Mouse (Mus musculus) spleen, postnatal 4 days (tissue): ENCODE data around the gene Hmgcll1.

Experiments
- DNase-seq, 2 experiments: peaks; one replicate each; pipeline ENCODE4 v3.0.0; 2022; ENCODE audit warnings: low spot score in 2 of 2

The Hmgcll1 gene

DNA sequence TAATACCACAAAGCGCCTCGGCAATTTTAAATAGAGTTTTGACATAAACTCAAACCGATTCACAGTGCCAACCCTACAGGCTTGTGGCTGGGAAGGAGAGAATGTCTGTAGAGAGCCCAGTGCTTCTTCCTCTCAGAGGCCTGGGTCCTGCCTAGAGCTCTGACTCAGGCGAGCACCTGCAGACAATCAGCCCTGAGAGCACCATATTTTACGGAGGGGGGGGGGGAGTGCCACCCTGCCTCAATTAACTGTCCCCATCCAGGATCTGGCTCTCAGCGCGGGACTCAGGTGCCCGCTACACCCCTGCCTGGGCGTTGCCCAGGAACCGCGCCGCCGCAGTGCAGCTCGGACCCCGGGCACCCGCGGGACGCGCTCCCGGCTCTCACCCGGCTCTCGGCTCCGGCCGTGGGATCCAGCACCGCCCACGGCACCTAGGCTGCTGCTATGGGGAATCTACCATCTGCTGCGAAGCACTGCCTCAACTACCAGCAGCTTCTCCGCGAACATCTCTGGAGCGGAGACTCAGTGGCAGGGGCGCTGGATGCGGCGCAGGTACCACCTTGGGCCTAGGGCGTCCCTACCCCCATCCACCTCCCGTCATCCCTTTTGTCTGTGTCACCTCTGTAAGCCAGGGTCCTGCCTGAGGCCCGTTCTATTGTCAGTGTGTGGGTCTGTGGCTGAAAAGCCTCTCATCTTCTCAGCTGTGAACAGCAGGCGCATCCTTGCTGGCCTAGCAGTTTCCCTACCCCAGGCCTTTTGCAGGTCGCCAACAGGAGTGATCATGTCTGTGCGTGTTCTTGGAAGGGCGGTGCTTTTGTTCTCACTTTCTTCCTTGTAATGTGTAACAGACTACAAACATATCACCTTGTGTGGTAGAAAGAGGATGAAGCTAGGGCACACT, at the start of gene Hmgcll1:
Gene Hmgcll1 (plus strand): TSS at position 225 of the 901 bp plus-strand sequence.
- DNase-seq = peak; percentile 13 to 63

DNA sequence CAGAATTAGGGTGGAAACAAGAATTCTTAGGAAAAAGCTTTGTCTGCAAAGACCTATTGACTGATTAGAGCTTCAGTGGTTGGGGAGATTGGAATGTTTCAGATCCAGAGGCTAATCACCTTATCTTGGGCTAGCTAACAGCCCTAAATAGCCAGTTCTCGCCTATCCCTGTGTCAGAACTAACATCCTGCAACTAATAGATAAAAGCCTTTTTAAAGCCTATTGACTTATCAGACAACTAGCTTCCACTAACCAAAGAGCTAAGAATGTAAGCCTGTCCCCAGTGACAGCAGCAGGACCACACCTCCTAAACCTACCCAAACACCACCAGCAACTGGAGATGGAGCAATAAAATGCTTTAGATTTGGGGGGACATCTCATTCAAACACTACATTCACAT, 34.6 kb upstream of the Hmgcll1 start:
- DNase-seq = no peak

GRCm38 (mm10) chr9:75981139-75981538, 33.5 kb upstream of the Hmgcll1 start:
- DNase-seq = no peak

- DNase-seq = no peak
These were observed 25.2 kb upstream of the Hmgcll1 start for GRCm38 (mm10) chr9:75989491-75989890.

- DNase-seq = no peak
These were observed 15.8 kb upstream of the Hmgcll1 start for GRCm38 (mm10) chr9:75998791-75999350.

DNA sequence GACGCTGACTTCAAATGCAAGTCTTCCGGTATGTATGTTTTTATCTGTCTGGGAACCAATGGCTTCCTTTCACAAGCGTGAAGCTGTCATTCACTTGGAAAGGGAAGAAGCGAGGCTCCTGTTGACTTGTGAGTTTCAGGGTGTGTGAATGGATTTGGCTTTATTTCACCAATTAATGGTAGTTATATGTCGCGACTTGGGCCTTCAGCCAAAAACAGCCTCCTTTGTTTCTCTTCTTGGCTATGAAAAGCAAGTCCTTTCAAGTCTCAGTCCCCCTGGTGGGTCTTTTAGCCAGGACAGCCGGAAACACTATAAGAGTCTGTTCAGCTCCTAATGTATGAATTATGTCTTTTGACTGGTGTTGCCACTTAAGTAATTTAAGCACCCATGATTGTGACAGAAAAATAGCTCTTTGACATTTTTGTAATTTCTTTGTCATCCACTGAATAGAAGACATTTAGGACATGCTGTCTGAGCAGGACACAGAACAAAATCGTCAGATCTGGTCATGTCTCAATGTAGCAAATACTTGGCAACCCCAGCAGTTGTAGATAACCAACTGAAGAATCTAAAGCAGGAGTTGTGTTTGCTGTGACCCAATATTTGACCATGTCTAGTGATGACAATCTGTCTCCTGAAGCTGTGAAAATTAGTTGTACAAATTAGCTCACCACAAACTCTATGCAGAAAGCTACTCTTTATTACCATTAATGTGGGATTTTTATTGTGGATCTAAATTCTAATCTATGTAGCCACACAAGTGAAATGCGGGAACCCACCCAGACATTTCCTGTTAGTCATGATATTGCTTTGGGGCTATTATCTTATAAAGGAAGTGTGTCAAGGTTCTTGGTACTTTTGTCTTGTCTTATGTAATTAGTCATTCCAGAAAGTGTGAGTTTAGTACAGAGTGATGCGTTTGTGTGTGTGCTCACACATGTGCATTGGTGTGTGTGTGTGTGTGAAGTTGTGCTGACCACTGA, 13.5 kb upstream of the Hmgcll1 start:
- no peak for DNase-seq

- DNase-seq = no peak
These were observed 11.6 kb upstream of the Hmgcll1 start for GRCm38 (mm10) chr9:76003066-76003465.

- no peak for DNase-seq
These were observed 11.0 kb upstream of the Hmgcll1 start for GRCm38 (mm10) chr9:76003637-76004036.

DNA sequence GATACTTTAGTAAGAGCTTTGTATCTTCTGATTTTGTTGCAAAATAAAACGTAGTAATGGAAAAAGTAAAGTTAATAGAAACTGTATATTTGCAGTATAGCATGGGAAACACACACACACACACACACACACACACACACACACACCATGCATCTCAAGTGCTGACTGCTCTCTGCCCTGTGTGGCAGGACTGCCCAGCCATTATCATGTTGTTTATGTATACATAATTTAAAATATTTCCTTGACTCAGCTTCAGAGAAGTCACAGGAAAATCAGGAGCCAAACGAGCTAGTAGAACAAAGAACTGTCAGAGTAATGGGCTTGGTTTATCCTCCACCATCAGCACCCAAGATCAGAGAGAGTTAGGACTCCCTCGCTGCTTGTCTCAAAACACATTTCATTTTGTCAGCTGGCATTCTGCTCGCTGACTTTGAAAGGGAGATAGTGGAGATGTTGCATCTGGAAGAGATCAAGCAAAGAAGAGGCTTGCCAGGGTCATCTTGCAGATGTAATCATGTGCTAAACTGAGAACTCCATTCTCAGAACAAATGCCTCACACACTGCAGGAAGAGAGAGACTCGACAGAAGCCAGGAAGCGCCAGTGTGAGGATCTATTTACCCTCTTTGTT, 7.2 kb upstream of the Hmgcll1 start:
- DNase-seq = no peak

DNA sequence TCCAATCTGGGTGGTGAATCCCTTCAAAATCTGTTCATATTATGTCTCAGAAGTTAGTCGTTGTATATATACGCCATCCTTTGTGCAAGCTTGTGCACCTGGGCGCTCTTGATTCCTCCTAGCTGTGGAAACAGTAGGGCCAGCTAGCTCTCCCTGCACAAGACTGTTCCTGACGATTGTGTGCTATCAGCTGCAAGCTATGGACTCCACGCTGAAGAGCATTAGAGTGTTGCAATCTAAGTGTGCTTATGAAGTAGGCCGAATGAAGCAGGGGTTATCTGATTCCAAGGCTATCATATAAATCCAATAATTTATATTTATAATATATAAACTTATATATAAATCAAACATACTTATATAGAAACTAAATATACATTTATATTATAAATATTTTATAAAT, 866 bp upstream of the Hmgcll1 start:
- DNase-seq = no peak

DNA sequence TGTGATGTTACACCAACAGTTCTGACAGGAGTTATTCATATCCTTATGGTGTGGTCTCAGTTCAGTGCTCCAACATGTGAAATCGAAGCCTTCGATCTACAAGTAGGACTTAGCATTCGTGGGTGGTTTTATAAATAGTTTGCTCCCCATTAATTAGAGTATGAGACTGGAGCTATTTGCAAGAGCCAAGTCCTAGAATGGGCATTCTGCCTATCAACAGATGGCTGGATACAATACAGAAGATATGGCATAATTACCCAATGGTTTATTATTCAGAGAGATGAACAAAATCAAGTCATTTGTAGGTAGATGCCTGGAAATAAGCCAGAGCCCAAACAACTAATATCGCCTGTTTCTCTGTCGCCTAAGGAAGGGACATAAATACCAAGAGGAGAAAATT, 1.3 kb downstream of the Hmgcll1 start:
- DNase-seq = no peak

DNA sequence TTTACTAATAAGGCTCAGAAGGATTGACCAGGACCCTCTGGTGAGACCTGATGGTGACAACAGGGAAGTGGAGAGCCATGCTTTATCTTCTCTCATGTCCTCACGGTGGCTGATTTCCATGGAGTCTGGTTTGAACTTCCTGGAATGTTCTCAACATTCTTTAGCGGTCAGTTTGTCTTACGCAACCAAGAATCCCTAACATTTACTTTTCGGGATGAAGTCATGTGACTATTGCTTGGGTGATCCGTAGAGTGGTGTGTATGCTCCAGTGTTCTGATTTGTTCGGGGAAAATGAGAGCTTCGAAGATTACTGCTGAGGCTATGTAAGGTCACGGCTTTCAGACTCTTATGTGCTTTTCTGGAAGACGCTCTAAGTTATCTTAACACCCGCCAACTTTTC, 1.9 kb downstream of the Hmgcll1 start:
- no peak for DNase-seq

DNA sequence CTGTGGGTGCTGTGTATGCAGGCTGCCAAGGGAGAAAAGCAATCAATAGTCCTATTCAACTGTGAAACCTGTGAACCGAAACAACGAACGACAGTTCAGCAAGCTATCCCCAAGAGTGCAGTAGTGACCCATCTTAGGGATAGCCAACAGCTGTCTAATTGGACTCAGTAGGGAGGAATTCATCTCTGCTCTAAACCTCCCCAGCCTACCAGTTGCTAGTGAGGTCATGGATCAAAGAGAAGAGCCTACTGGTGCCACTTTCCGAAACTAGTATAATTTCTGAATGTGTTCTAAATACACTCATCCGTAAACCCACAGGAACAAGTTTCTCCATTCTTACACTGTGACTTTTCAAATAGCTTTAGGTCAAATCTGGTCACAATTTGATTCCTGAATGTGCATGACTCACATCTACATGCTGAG, 8.9 kb downstream of the Hmgcll1 start:
- no peak for DNase-seq

GRCm38 (mm10) chr9:76024277-76025246, 9.9 kb downstream of the Hmgcll1 start:
- DNase-seq = no peak

DNA sequence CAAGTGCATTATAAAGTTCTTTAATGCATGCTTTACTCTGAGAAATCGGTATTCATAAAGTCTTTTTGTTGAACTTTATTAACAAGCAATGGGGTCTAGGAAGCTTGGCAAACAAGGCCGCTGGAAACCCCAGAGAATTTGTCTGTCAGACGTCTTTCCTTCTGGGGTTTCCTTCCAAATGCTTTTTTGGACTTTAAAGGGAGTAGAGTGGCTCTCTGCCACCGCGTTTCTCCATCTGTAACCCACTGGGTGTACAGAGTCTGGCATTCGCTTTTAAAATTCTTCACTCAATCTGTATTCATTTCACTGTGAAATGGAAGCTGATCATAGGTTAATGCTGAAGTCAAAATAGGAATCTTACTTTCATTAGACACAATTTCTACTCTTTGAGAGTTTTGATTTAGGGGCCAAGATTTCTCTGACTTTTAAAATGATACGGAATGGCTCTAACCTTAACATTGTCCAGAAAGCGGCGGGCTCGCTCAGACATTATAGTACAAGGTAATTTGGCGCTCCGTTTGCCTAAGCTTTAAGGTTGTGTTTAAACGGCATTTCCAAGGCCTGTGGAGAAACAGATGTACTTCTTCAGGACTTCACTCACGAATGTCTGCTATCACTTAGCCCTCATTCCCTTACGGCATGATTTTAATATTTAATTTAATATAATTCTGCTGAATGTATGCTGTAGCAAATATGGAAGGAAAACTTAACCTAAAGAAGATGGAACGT, 15.0 kb downstream of the Hmgcll1 start:
- no peak for DNase-seq

DNA sequence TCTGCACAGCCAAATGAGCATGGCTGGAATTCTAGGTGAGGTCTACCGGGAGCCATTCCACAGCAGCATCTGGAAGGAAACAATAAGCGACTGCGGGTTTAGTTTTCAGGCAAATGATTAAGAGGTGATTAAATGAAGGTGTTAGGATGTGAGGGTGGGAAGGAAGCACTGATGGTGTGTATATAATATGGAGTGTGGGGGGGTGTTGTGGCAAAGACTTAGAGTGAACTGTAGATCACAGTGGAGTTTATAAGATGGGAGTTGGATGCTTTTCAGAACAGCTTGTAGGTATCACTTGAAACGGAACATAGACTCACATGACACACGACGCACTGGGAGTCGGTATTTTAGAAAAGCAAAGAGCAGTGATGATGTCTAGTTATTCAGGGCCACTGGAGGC, 20.4 kb downstream of the Hmgcll1 start:
- no peak for DNase-seq

- no peak for DNase-seq
These were observed 23.9 kb downstream of the Hmgcll1 start for GRCm38 (mm10) chr9:76038327-76039103.

- DNase-seq = no peak
These were observed 25.1 kb downstream of the Hmgcll1 start for GRCm38 (mm10) chr9:76039711-76040110.

DNA sequence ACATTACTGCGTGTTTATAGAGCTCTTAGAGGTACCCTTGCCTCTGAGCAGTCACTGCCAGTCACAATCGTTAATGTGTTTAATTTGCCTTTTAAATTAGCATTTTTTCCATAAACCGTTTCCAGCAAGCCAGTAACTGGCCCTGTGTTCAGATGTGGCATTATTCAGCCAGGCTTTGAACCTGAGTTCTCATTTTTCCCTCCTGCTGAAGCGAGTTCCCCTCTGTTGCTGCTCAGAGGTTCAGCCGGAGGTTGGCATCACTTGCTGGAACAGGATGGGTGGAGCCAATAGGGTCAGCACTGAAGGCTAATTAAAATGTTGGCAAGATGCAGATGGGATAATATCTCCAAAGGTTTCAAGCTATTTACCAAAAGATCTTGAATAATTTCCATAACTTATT, 28.7 kb downstream of the Hmgcll1 start:
- no peak for DNase-seq
